Mouse (Mus musculus) right cerebral cortex, adult 18-20 months (tissue): ENCODE measurements around the gene Lrig1.

ENCODE experiments used
- DNase-seq: peaks from one replicate; pipeline ENCODE4 v3.0.0; 2022; ENCODE audit warnings: mixed read lengths

The Lrig1 gene

GRCm38 (mm10) chr6:94672426-94672825 is 27.5 kb downstream of the Lrig1 start:
- no peak for DNase-seq

- no peak for DNase-seq
These were observed 30.6 kb downstream of the Lrig1 start for GRCm38 (mm10) chr6:94669370-94669769.

- DNase-seq = no peak
These were observed 31.6 kb downstream of the Lrig1 start for GRCm38 (mm10) chr6:94668204-94668863.

GRCm38 (mm10) chr6:94667131-94667530 is 32.8 kb downstream of the Lrig1 start:
- DNase-seq = no peak

- no peak for DNase-seq
These were observed 33.4 kb downstream of the Lrig1 start for GRCm38 (mm10) chr6:94666432-94667119.

GRCm38 (mm10) chr6:94665677-94666076 is 34.3 kb downstream of the Lrig1 start:
- no peak for DNase-seq

- DNase-seq = no peak
These were observed 34.7 kb downstream of the Lrig1 start for GRCm38 (mm10) chr6:94665248-94665647.

GRCm38 (mm10) chr6:94664000-94664399 is 36.0 kb downstream of the Lrig1 start:
- DNase-seq = no peak

- no peak for DNase-seq
These were observed 38.0 kb downstream of the Lrig1 start for GRCm38 (mm10) chr6:94661923-94662322.

- DNase-seq = no peak
These were observed 38.6 kb downstream of the Lrig1 start for GRCm38 (mm10) chr6:94661321-94661720.

- no peak for DNase-seq
These were observed 40.0 kb downstream of the Lrig1 start for GRCm38 (mm10) chr6:94659886-94660333.

GRCm38 (mm10) chr6:94658136-94658480 is 41.9 kb downstream of the Lrig1 start:
- DNase-seq = no peak

GRCm38 (mm10) chr6:94657204-94658135 is 42.5 kb downstream of the Lrig1 start:
- no peak for DNase-seq

- no peak for DNase-seq
These were observed 44.0 kb downstream of the Lrig1 start for GRCm38 (mm10) chr6:94655818-94656478.

GRCm38 (mm10) chr6:94653388-94654316 is 46.3 kb downstream of the Lrig1 start:
- no peak for DNase-seq

GRCm38 (mm10) chr6:94652659-94653213 is 47.2 kb downstream of the Lrig1 start:
- DNase-seq = no peak

- no peak for DNase-seq
These were observed 48.4 kb downstream of the Lrig1 start for GRCm38 (mm10) chr6:94651541-94651940.

- no peak for DNase-seq
These were observed 50.3 kb downstream of the Lrig1 start for GRCm38 (mm10) chr6:94649637-94650036.

- DNase-seq = no peak
These were observed 51.5 kb downstream of the Lrig1 start for GRCm38 (mm10) chr6:94648496-94648895.

GRCm38 (mm10) chr6:94647574-94648430 is 52.2 kb downstream of the Lrig1 start:
- peak; percentile 45 for DNase-seq
